Mouse (Mus musculus): ENCODE results near the gene Dync1h1.

- TF ChIP-seq CTCF (IDR thresholded peaks at IDR 0.05; ENCODE audit: low read depth) (no peak), EP300 (IDR thresholded peaks at IDR 0.05; ENCODE audit: low read depth) (no peak)
These were observed 28.8 kb downstream of the Dync1h1 start for GRCm38 (mm10) chr12:110630056-110630455.

Data from liver, postnatal 0 days (tissue).